Mouse (Mus musculus) myocyte (in vitro differentiated cells): ENCODE data around the gene Ifna1. TPM values are rescaled to one million over a fixed set of nuclear protein-coding genes. Genes with fewer than 3 reads are reported as not detected.
A peak's percentile ranks its signal among the peaks of the same experiment; 100 is the strongest.

Experiments used
- H3K27me3 ChIP-seq: one replicate; pipeline ENCODE4 v1.6.1; 2011; ENCODE audit not compliant: control insufficient read depth, insufficient read depth, insufficient read length
- H3K36me3 ChIP-seq: one replicate; pipeline ENCODE4 v1.6.1; 2011; ENCODE audit not compliant: control insufficient read depth, insufficient read depth
- H3K4me2 ChIP-seq: one replicate; pipeline ENCODE4 v1.6.1; 2011; ENCODE audit warnings: low read depth, control low read depth
- H3K4me3 ChIP-seq: one replicate; pipeline ENCODE4 v1.5.1; 2011; ENCODE audit warnings: mild to moderate bottlenecking, control low read depth, moderate library complexity
- H3K79me2 ChIP-seq: one replicate; pipeline ENCODE4 v1.6.1; 2011; ENCODE audit not compliant: control insufficient read depth, insufficient read depth
- H3ac ChIP-seq: one replicate; pipeline ENCODE4 v1.6.1; 2011; ENCODE audit not compliant: control insufficient read depth, insufficient read length
- CEBPB ChIP-seq: IDR thresholded peaks from 2 replicates; pipeline ENCODE4 v1.6.1; 2011; ENCODE audit warnings: mild to moderate bottlenecking, moderate library complexity; ENCODE audit not compliant: poor library complexity, insufficient read depth, severe bottlenecking
- E2F4 ChIP-seq: IDR thresholded peaks from one replicate; pipeline ENCODE4 v1.6.1; 2011; ENCODE audit warnings: mild to moderate bottlenecking, control low read depth, moderate library complexity; ENCODE audit not compliant: insufficient read depth
- MAX ChIP-seq: IDR thresholded peaks from one replicate; pipeline ENCODE4 v1.6.1; 2011; ENCODE audit warnings: low read depth, mild to moderate bottlenecking, control low read depth
- MYOD1 ChIP-seq, 3 experiments: IDR thresholded peaks; one replicate each; pipeline ENCODE4 v1.6.1; 2011; ENCODE audit warnings: control low read depth in 2 of 3, low read depth in 2 of 3, mild to moderate bottlenecking in 2 of 3, moderate library complexity in 1 of 3; ENCODE audit not compliant: insufficient read length in 2 of 3, control insufficient read depth in 1 of 3
- MYOG ChIP-seq, 3 experiments: IDR thresholded peaks; one replicate each; pipeline ENCODE4 v1.6.1; 2011; ENCODE audit warnings: control low read depth in 2 of 3, low read depth in 2 of 3, mild to moderate bottlenecking in 2 of 3; ENCODE audit not compliant: insufficient read length in 2 of 3, control insufficient read depth in 1 of 3, insufficient read depth in 1 of 3
- POLR2A ChIP-seq: IDR thresholded peaks from one replicate; pipeline ENCODE4 v1.6.1; 2011; ENCODE audit warnings: low read depth, mild to moderate bottlenecking, control low read depth, moderate library complexity; ENCODE audit not compliant: insufficient read length
- POLR2AphosphoS2 ChIP-seq: IDR thresholded peaks from one replicate; pipeline ENCODE4 v1.6.1; 2011; ENCODE audit warnings: low read depth, control low read depth; ENCODE audit not compliant: insufficient read length
- REST ChIP-seq: IDR thresholded peaks from one replicate; pipeline ENCODE4 v1.6.1; 2011; ENCODE audit warnings: mild to moderate bottlenecking, control low read depth, moderate library complexity; ENCODE audit not compliant: insufficient read depth, insufficient read length
- SRF ChIP-seq: IDR thresholded peaks from one replicate; pipeline ENCODE4 v1.6.1; 2011; ENCODE audit warnings: low read depth; ENCODE audit not compliant: control insufficient read depth, insufficient read length
- TCF12 ChIP-seq: IDR thresholded peaks from one replicate; pipeline ENCODE4 v1.6.1; 2011; ENCODE audit warnings: mild to moderate bottlenecking, control low read depth; ENCODE audit not compliant: poor library complexity, insufficient read depth, severe bottlenecking
- TCF3 ChIP-seq: IDR thresholded peaks from one replicate; pipeline ENCODE4 v1.6.1; 2011; ENCODE audit warnings: low read depth, control low read depth; ENCODE audit not compliant: insufficient read length
- USF1 ChIP-seq: IDR thresholded peaks from one replicate; pipeline ENCODE4 v1.6.1; 2011; ENCODE audit warnings: low read depth, mild to moderate bottlenecking, control low read depth, moderate library complexity
- polyA plus RNA-seq: library from polyadenylated mRNA; unstranded; fragments of >200 nt; fragmentation: generic; extraction: Trizol; gene quantifications from one replicate; pipeline ENCODE4 v1.2.1, GENCODE M21; 2012; ENCODE audit warnings: missing spikeins

Ifna1 gene
- polyA plus RNA-seq, 1 experiment = not detected

DNA sequence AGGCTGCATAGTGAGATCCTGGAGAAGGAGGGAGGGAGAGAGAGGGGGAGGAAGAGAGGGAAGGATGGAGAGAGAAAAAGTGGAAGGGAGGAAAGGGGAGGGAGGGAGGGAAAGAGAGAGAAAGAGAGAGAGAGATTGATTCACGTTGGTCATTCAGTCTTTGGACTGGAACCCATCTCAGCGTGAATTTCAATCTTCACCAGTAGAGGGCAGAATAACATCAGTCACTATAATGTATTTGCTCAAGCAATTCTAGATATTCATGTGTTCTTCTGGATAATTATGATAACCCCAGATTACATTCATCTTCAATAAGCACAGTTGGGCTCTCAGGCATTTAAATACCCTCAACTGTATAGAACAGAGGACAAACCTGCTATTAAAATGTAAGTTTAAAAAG lies 22.8 kb downstream of the Ifna1 start:
- Histone ChIP-seq H3K79me2 (no peaks in the 10 kb centered on the region), H3K4me3 (no peak overlapping the region), H3K4me2 (no peak overlapping the region), H3K36me3 (no peaks in the 10 kb centered on the region), H3ac (no peak overlapping the region), H3K27me3 (no peaks in the 10 kb centered on the region)
- TF ChIP-seq USF1 (no peak), TCF12 (no peak), SRF (no peak), MAX (no peak), REST (no peak), MYOD1 (IDR thresholded peaks at IDR 0.05; ENCODE audit: control insufficient read depth in 1 of 3, insufficient read length in 2 of 3, low read depth in 2 of 3) (no peak), E2F4 (no peak), POLR2A (no peak), CEBPB (no peak), MYOG (IDR thresholded peaks at IDR 0.05; ENCODE audit: control insufficient read depth in 1 of 3, insufficient read depth in 1 of 3, insufficient read length in 2 of 3, low read depth in 2 of 3) (no peak), POLR2AphosphoS2 (no peak), TCF3 (no peak)

DNA sequence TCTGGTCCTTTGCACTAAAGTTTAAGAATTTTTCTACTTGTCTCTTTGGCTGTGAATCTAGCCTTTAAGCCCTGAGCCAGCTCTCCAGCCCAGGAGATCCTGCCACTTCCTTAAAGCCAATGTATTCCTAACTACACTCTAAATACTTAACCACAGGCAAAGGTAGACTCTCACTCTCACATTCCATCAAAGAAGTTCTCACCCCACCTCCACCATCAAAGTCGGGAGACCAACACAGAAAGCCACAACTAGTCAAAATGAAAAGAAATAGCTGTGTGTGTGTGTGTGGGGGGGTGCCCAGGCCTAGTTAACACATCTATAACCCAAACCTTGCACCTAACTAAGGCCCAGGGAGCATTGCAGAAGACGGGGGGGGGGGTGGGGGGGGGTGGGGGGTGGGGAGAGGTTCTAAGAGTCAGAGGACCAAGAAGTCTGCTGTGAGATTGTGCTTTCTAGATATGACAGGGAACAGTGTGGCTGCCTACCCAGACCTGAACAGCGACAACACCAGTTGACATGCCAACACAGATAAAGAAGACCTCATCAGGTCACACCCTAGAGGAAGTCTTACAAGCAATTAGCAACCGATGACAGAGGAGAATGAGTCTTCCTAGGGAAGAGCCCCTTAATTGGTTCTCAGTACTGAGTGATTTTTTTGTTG lies 25.7 kb downstream of the Ifna1 start:
- TF ChIP-seq POLR2A (no peak), MYOD1 (IDR thresholded peaks at IDR 0.05; ENCODE audit: control insufficient read depth in 1 of 3, insufficient read length in 2 of 3, low read depth in 2 of 3) (no peak), POLR2AphosphoS2 (no peak), MAX (no peak), TCF3 (no peak)
- Histone ChIP-seq H3K4me2 (no peak overlapping the region), H3K27me3 (no peaks in the 10 kb centered on the region), H3K4me3 (no peak overlapping the region), H3ac (no peak overlapping the region), H3K79me2 (no peaks in the 10 kb centered on the region), H3K36me3 (no peaks in the 10 kb centered on the region)

GRCm38 (mm10) chr4:88876520-88876919 lies 26.6 kb downstream of the Ifna1 start:
- Histone ChIP-seq H3K79me2 (no peaks in the 10 kb centered on the region), H3K36me3 (no peaks in the 10 kb centered on the region), H3K27me3 (no peaks in the 10 kb centered on the region), H3K4me2 (peak overlapping the region; percentile 52), H3K4me3 (no peak overlapping the region), H3ac (no peak overlapping the region)
- no peak for TF ChIP-seq SRF
- TF ChIP-seq POLR2AphosphoS2 = no peak
- TF ChIP-seq MYOG (IDR thresholded peaks at IDR 0.05; ENCODE audit: control insufficient read depth in 1 of 3, insufficient read depth in 1 of 3, insufficient read length in 2 of 3, low read depth in 2 of 3) = no peak
- no peak for TF ChIP-seq REST
- TF ChIP-seq USF1 = no peak
- TF ChIP-seq MYOD1 (IDR thresholded peaks at IDR 0.05; ENCODE audit: control insufficient read depth in 1 of 3, insufficient read length in 2 of 3, low read depth in 2 of 3) = no peak
- no peak for TF ChIP-seq TCF3
- no peak for TF ChIP-seq TCF12
- TF ChIP-seq POLR2A = no peak
- no peak for TF ChIP-seq MAX

- TF ChIP-seq SRF (no peak), MAX (no peak), TCF3 (no peak), E2F4 (no peak), REST (no peak), TCF12 (no peak)
- Histone ChIP-seq H3K27me3 (no peaks in the 10 kb centered on the region), H3ac (no peak overlapping the region), H3K4me2 (no peak overlapping the region), H3K79me2 (no peaks in the 10 kb centered on the region), H3K36me3 (no peaks in the 10 kb centered on the region), H3K4me3 (no peak overlapping the region)
Observed at GRCm38 (mm10) chr4:88878246-88878645, 28.4 kb downstream of the Ifna1 start.

GRCm38 (mm10) chr4:88878772-88879171 lies 28.9 kb downstream of the Ifna1 start:
- Histone ChIP-seq H3K4me2 (no peak overlapping the region), H3K79me2 (no peaks in the 10 kb centered on the region), H3K36me3 (no peaks in the 10 kb centered on the region), H3K27me3 (no peaks in the 10 kb centered on the region), H3ac (no peak overlapping the region), H3K4me3 (no peak overlapping the region)
- TF ChIP-seq USF1 = no peak
- TF ChIP-seq TCF12 = no peak
- no peak for TF ChIP-seq MAX
- no peak for TF ChIP-seq SRF
- TF ChIP-seq TCF3 = no peak
- no peak for TF ChIP-seq POLR2A
- TF ChIP-seq REST = no peak
- TF ChIP-seq MYOG (IDR thresholded peaks at IDR 0.05; ENCODE audit: control insufficient read depth in 1 of 3, insufficient read depth in 1 of 3, insufficient read length in 2 of 3, low read depth in 2 of 3) = no peak
- TF ChIP-seq POLR2AphosphoS2 = no peak
- TF ChIP-seq E2F4 = no peak
- TF ChIP-seq MYOD1 (IDR thresholded peaks at IDR 0.05; ENCODE audit: control insufficient read depth in 1 of 3, insufficient read length in 2 of 3, low read depth in 2 of 3) = no peak
- no peak for TF ChIP-seq CEBPB
